In genomic region chr13:103225217-103225894, GRCm38 (mm10) we compare ENCODE assay signal across 12 mouse cellular contexts.
A peak's percentile ranks its signal among the peaks of the same experiment; 100 is the strongest.
DNase-seq lines count a peak whose midpoint lies in the region; ATAC-seq and TF ChIP-seq lines count a peak whose summit lies in the region.
"Had no signal": no experiment of that assay in that cellular context is flagged by ENCODE, and none has a peak within 500 bp of the region (broad histone marks: within the 10 kb centered on the region; RNA-seq: fewer than 3 reads in every experiment).

No protein-coding gene starts in this region.

- peak; percentile 39; the same call in 1 of the 2 replicates for ATAC-seq in midbrain, embryonic 13.5 days
- no peak for ATAC-seq in intestine, postnatal 0 days

- H3K4me1 ChIP-seq in midbrain, embryonic 13.5 days (replicated peaks): peaks cover 23% of the 10 kb centered on the region
- H3K4me1 ChIP-seq in intestine, postnatal 0 days (replicated peaks; ENCODE audit: control insufficient read depth, insufficient read depth, low read length): no peaks in the 10 kb centered on the region

- H3K9me3 ChIP-seq in midbrain, embryonic 13.5 days: no peaks in the 10 kb centered on the region
- no peaks in the 10 kb centered on the region for H3K9me3 ChIP-seq in intestine, postnatal 0 days (ENCODE audit: control insufficient read depth)
- H3K9me3 ChIP-seq: embryonic facial prominence, embryonic 12.5 days; megakaryocyte, embryonic 14.5 days had no signal

- no peak overlapping the region for H3K9ac ChIP-seq in midbrain, embryonic 13.5 days (replicated peaks)
- H3K9ac ChIP-seq in intestine, postnatal 0 days (ENCODE audit: low read depth, low read length): no peak overlapping the region
- H3K9ac ChIP-seq: embryonic facial prominence, embryonic 12.5 days; liver, embryonic 14.5 days had no signal

- no peak overlapping the region for H3K4me3 ChIP-seq in midbrain, embryonic 13.5 days (replicated peaks)
- no peak overlapping the region for H3K4me3 ChIP-seq in intestine, postnatal 0 days (ENCODE audit: low read depth, low read length)
- H3K4me3 ChIP-seq: embryonic facial prominence, embryonic 12.5 days; megakaryocyte, embryonic 14.5 days had no signal

- TF ChIP-seq CTCF in intestine, postnatal 0 days (IDR thresholded peaks at IDR 0.05; ENCODE audit: low read depth): no peak

- intact Hi-C loops in left cerebral cortex, postnatal 36 days (cut with DNase I): no loop called here

- WGBS in midbrain, embryonic 13.5 days: 32% methylated on average over 11 of the region's 11 CpGs
- 63% methylated on average over 11 of the region's 11 CpGs for WGBS in intestine, postnatal 0 days

- H3K4me2 ChIP-seq in midbrain, embryonic 13.5 days (replicated peaks): peak overlapping the region; percentile 17
- no peak overlapping the region for H3K4me2 ChIP-seq in intestine, postnatal 0 days (replicated peaks; ENCODE audit: low read depth)
- H3K4me2 ChIP-seq: embryonic facial prominence, embryonic 12.5 days had no signal

- H3K27ac ChIP-seq in midbrain, embryonic 13.5 days: 0 out of 2 replicates have a peak overlapping the region, but pooled peaks have one; percentile 37
- H3K27ac ChIP-seq in intestine, postnatal 0 days (ENCODE audit: low read depth, low read length): no peak overlapping the region
- H3K27ac ChIP-seq: embryonic facial prominence, embryonic 12.5 days; liver, embryonic 14.5 days had no signal

- H3K27me3 ChIP-seq in midbrain, embryonic 13.5 days: no peaks in the 10 kb centered on the region
- H3K27me3 ChIP-seq in intestine, postnatal 0 days (replicated peaks; ENCODE audit: control insufficient read depth, insufficient read depth, low read length): no peaks in the 10 kb centered on the region
- H3K27me3 ChIP-seq: embryonic facial prominence, embryonic 12.5 days; megakaryocyte, embryonic 14.5 days had no signal

- H3K36me3 ChIP-seq in midbrain, embryonic 13.5 days: no peaks in the 10 kb centered on the region
- H3K36me3 ChIP-seq in intestine, postnatal 0 days (ENCODE audit: control insufficient read depth, insufficient read depth): no peaks in the 10 kb centered on the region
- H3K36me3 ChIP-seq: embryonic facial prominence, embryonic 12.5 days had no signal

- peak; percentile 73 for DNase-seq in adrenal gland, adult 2 months
- DNase-seq in adrenal gland, adult 18-20 months (ENCODE audit: low spot score in 2 of 2): no peak
- DNase-seq in kidney, adult 18-20 months: peak; percentile 33
- no peak for DNase-seq in kidney, postnatal 25 days
- peak; percentile 39 for DNase-seq in adrenal gland, postnatal 10 days
- DNase-seq in left cerebral cortex, postnatal 36 days (ENCODE audit: low spot score in 2 of 2): no peak
- DNase-seq: heart, postnatal 10 days had no signal

Comparison
In these comparisons a context has a peak if more than half of its experiments do, and no peak if none do; other contexts are left out.
1. DNase-seq: peak in adrenal gland, adult 2 months (single experiment), kidney, adult 18-20 months (single experiment) and adrenal gland, postnatal 10 days (single experiment); none in adrenal gland, adult 18-20 months (0 of 2), kidney, postnatal 25 days (0 of 2) and left cerebral cortex, postnatal 36 days (0 of 2).